Mouse (Mus musculus) small intestine, adult 10 weeks (tissue): Measurements from ENCODE around the gene Sel1l2. TPM values are rescaled to one million over a fixed set of nuclear protein-coding genes. Genes with fewer than 3 reads are reported as not detected.

Experiments
- polyA plus RNA-seq: library from polyadenylated mRNA; stranded (reverse); fragments of 350-450 nt; fragmentation: Illumina TruSeq; extraction: RNeasy Lipid Tissue Mini Kit (QIAGEN cat#74804); gene quantifications from one replicate; pipeline ENCODE4 v1.2.3, GENCODE M21; 2014; ENCODE audit warnings: low replicate concordance

Sel1l2 gene
- not detected for polyA plus RNA-seq

GRCm38 (mm10) chr2:140389525-140389924 lies at the start of gene Sel1l2:
Sel1l2 (minus strand) TSS chr2:140389706.

GRCm38 (mm10) chr2:140395179-140395578 lies 5.7 kb upstream of the Sel1l2 start, which contains the start of gene Macrod2:
Macrod2 (plus strand) TSS chr2:140395309.

Other genes with a start within 250 kb of the Sel1l2 start
- gene Gm17374, start 237.7 kb downstream of the Sel1l2 start, polyA plus RNA-seq = not detected
- gene Esf1, start 219.1 kb downstream of the Sel1l2 start, polyA plus RNA-seq = 35.6 TPM
- gene Ndufaf5, start 219.1 kb downstream of the Sel1l2 start, polyA plus RNA-seq = 16.1 TPM
- gene Macrod2, start 5.6 kb upstream of the Sel1l2 start, polyA plus RNA-seq = 19.5 TPM